Mouse (Mus musculus): ENCODE measurements around the gene Snx25. TPM values are rescaled to one million over a fixed set of nuclear protein-coding genes. Genes with fewer than 3 reads are reported as not detected.
"Not testable (repeated sequence)": the region's sequence is repeated elsewhere in the genome, so short reads cannot be mapped to it uniquely, and the experiment has no call there.

Snx25 gene
- polyA plus RNA-seq, 1 experiment from 2014 or later = 5.8 TPM

DNA sequence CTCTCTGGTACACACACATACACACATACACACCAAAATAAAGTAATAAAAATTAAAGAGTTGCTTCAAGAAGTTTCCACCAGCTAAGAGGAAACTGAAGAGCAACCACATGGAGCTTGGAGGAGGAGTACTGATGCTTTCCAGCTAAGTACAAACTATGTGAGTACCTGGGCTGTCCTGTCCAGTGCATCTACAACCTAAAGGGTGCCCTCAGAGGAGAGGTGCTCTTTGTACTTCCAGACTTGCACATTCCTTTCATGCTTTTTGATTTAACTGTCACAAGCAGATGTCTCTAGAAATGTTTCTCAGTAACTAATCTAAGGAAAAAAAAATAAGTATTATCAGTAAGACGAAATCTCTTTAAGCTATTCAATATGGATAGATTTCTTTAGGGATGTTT lies 14.6 kb downstream of the Snx25 start:
- 0 out of 2 replicates have a peak, but pooled peaks cover 5% of the 10 kb centered on the region for H3K4me1 ChIP-seq (replicated peaks)
- H3K9me3 ChIP-seq (replicated peaks) = 0 out of 2 replicates have a peak, but pooled peaks cover 5% of the 10 kb centered on the region
- H3K4me2 ChIP-seq = no peak overlapping the region
- H3K4me3 ChIP-seq = no peak overlapping the region
- H3K27ac ChIP-seq (ENCODE audit: poor library complexity, severe bottlenecking) = no peak overlapping the region
- WGBS = 73% methylated on average over 1 of the region's 1 CpGs
- peaks cover 7% of the 10 kb centered on the region for H3K36me3 ChIP-seq
- ATAC-seq (ENCODE audit: insufficient number of reproducible peaks, low FRiP score) = no peak
- H3K27me3 ChIP-seq (replicated peaks) = no peaks in the 10 kb centered on the region
- H3K9ac ChIP-seq = no peak overlapping the region

DNA sequence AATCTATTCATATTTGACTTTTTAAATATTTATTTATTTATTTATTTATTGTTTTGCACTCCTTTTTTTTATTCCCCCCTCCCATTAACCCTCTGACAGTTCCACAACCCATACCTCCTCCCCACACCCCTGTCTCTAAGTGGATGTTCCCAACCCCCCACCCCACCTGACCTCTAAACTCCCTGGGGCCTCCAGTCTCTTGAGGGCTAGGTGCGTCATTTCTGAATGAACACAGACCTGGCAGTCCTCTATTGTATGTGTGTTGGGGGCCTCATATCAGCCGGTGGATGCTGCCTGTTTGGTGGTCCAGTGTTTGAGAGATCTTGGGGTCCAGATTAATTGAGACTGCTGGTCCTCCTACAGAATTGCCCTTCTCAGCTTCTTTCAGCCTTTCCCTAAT lies 16.4 kb downstream of the Snx25 start:
- ATAC-seq (ENCODE audit: insufficient number of reproducible peaks, low FRiP score); H3K9ac ChIP-seq; H3K27me3 ChIP-seq (replicated peaks); H3K27ac ChIP-seq (ENCODE audit: poor library complexity, severe bottlenecking); H3K9me3 ChIP-seq (replicated peaks); H3K4me2 ChIP-seq; H3K4me3 ChIP-seq; H3K36me3 ChIP-seq; H3K4me1 ChIP-seq (replicated peaks): not testable (repeated sequence)
- 88% methylated on average over 2 of the region's 2 CpGs for whole genome bisulfite sequencing

DNA sequence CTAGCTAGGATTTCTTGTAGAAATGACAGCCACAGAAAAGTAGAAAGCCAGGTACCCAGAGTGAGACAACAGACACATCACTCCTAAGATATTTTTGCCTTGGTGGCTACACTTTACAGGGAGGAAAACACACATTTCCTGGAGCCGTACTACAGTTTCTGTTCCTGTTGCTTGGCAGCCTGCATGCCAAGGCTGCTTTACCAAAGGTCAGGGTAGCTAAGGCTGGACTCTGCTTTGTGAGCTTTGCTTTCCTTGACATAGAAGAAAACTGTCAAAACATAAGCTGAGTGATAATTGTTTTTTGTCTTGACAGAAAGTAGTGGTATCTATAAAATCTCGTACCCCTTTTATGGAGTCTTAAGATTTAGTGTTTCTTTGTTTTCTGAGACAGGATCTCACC lies 21.5 kb downstream of the Snx25 start:
- H3K27ac ChIP-seq (ENCODE audit: poor library complexity, severe bottlenecking) = no peak overlapping the region
- WGBS = 79% methylated on average over 2 of the region's 2 CpGs

DNA sequence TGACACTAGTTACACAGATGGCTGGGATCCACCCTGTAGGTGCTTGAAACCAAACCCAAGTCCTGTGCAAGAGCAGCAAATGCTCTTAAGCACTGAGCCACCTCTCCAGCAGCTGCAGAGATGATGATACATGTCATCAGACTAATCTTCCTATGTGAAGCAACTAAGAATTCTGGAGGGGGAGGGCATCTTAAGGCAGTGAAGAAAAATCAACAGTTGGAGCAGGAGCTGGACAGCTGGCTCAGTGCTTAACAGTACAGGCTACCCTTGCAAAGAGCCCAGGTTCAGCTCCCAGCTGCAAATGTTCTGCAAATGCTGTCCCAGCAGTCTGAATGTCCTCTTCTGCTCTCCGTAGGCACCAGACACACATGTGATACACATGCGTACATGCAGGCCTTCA lies 29.5 kb downstream of the Snx25 start:
- H3K4me3 ChIP-seq = no peak overlapping the region
- 88% methylated on average over 2 of the region's 2 CpGs for WGBS
- no peaks in the 10 kb centered on the region for H3K27me3 ChIP-seq (replicated peaks)
- no peak overlapping the region for H3K9ac ChIP-seq
- H3K4me1 ChIP-seq (replicated peaks) = no peaks in the 10 kb centered on the region
- peaks cover 11% of the 10 kb centered on the region for H3K36me3 ChIP-seq
- H3K9me3 ChIP-seq (replicated peaks) = no peaks in the 10 kb centered on the region
- H3K27ac ChIP-seq (ENCODE audit: poor library complexity, severe bottlenecking) = no peak overlapping the region
- no peak for ATAC-seq (ENCODE audit: insufficient number of reproducible peaks, low FRiP score)
- H3K4me2 ChIP-seq = no peak overlapping the region

More for the DNA sequence above, 21.5 kb downstream of the Snx25 start:
- H3K4me1 ChIP-seq (replicated peaks) = no peaks in the 10 kb centered on the region
- no peak overlapping the region for H3K9ac ChIP-seq
- H3K4me2 ChIP-seq = no peak overlapping the region
- ATAC-seq (ENCODE audit: insufficient number of reproducible peaks, low FRiP score) = no peak
- H3K4me3 ChIP-seq = no peak overlapping the region
- H3K36me3 ChIP-seq = peaks cover 7% of the 10 kb centered on the region
- no peaks in the 10 kb centered on the region for H3K27me3 ChIP-seq (replicated peaks)
- H3K9me3 ChIP-seq (replicated peaks) = 0 out of 2 replicates have a peak, but pooled peaks cover 5% of the 10 kb centered on the region

DNA sequence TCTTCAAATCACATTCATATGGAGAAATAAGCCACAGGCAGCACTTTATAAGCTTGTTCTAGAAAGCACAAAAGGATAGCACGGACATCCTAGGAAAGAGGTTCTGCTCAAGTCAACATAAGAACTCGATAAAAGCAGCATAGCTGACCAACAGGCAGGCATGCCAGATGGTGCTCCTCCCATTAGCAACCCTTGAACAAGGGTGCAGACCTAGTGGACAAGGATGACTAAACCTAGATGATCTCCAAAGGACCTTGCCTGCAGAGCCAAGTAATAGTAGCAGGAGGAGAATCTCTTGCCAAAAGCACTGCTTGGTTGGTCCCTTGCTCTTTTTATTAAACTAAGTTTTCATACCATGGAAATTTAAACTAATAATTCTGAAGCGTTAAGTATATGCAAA lies 32.8 kb downstream of the Snx25 start:
- no peaks in the 10 kb centered on the region for H3K9me3 ChIP-seq (replicated peaks)
- peaks cover 18% of the 10 kb centered on the region for H3K36me3 ChIP-seq
- ATAC-seq (ENCODE audit: insufficient number of reproducible peaks, low FRiP score) = no peak
- no peak overlapping the region for H3K4me3 ChIP-seq
- peaks cover 4% of the 10 kb centered on the region; the same call in 1 of the 2 replicates for H3K4me1 ChIP-seq (replicated peaks)
- H3K27me3 ChIP-seq (replicated peaks) = no peaks in the 10 kb centered on the region
- 85% methylated on average over 3 of the region's 3 CpGs for WGBS
- H3K9ac ChIP-seq = no peak overlapping the region
- no peak overlapping the region for H3K4me2 ChIP-seq
- H3K27ac ChIP-seq (ENCODE audit: poor library complexity, severe bottlenecking) = no peak overlapping the region

DNA sequence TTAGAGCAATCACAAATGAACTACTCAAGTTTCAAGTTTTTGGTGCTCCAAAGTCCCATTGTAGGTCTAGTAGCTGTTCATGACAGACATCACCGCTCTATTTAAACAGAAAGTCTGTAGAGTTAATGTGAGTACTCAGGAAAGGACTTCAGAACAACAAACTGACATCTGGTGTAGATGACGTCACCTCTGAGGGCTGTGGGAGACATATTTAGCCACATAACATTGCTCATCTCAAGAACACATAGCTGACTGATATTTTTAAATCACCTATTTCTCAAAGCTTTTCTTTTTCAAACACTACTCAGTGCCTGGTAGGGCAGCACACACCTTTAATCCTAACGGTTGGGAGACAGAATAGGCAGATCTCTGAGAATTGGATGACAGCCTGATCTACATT lies 34.8 kb downstream of the Snx25 start:
- Histone ChIP-seq H3K27me3 (replicated peaks) (no peaks in the 10 kb centered on the region), H3K9me3 (replicated peaks) (no peaks in the 10 kb centered on the region), H3K4me1 (replicated peaks) (peaks cover 8% of the 10 kb centered on the region; the same call in 1 of the 2 replicates), H3K9ac (no peak overlapping the region), H3K27ac (ENCODE audit: poor library complexity, severe bottlenecking) (no peak overlapping the region), H3K36me3 (peaks cover 12% of the 10 kb centered on the region), H3K4me2 (no peak overlapping the region), H3K4me3 (no peak overlapping the region)
- 63% methylated on average over 3 of the region's 3 CpGs for WGBS
- no peak for ATAC-seq (ENCODE audit: insufficient number of reproducible peaks, low FRiP score)

DNA sequence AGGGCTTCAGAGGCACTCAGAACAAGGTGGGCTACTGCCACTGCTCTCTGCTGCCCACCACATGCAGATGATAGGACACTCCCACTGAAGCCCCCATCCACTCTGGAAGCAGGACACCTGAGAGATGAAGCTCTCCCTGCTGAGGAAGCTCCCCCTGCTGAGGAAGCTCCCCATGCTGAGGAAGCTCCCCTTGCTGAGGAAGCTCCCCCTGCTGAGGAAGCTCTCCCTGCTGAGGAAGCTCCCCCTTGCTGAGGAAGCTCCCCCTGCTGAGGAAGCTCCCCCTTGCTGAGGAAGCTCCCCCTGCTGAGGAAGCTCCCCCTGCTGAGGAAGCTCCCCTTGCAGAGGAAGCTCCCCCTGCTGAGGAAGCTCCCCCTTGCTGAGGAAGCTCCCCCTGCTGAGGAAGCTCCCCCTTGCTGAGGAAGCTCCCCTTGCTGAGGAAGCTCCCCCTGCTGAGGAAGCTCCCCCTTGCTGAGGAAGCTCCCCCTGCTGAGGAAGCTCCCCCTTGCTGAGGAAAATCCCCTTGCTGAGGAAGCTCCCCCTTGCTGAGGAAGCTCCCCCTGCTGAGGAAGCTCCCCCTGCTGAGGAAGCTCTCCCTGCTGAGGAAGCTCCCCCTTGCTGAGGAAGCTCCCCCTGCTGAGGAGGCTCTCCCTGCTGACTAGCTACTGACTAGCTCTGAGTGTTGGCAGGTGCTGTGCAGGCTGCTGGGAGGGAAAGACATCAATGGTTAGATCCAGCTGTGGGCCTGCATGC lies 38.4 kb downstream of the Snx25 start:
- H3K4me1 ChIP-seq (replicated peaks) = peaks cover 12% of the 10 kb centered on the region
- not testable (repeated sequence) for H3K9me3 ChIP-seq (replicated peaks); H3K27me3 ChIP-seq (replicated peaks); H3K36me3 ChIP-seq; H3K4me2 ChIP-seq; H3K9ac ChIP-seq; H3K27ac ChIP-seq (ENCODE audit: poor library complexity, severe bottlenecking); H3K4me3 ChIP-seq; ATAC-seq (ENCODE audit: insufficient number of reproducible peaks, low FRiP score)

DNA sequence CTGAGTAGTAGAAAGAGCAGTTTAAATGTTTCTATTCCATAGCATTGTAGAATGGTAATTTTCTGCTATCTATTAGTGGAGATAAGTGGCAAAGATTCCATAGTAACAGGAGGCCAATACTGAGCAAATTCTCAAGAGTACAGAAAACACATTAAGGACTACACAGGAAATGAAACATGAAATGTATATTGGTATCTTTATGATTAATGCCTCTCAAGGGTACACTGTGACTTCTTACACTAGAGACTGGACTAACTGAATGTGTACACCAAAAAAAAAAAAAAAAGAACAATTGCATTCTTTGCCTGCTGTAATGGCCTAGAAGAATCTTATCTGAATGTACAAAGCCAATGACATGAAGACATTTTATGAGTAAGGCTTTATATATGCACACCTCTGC lies 44.3 kb downstream of the Snx25 start:
- Histone ChIP-seq H3K4me3 (no peak overlapping the region), H3K9ac (no peak overlapping the region), H3K4me2 (no peak overlapping the region), H3K36me3 (peaks cover 21% of the 10 kb centered on the region), H3K4me1 (replicated peaks) (peaks cover 4% of the 10 kb centered on the region; the same call in 1 of the 2 replicates), H3K9me3 (replicated peaks) (no peaks in the 10 kb centered on the region), H3K27me3 (replicated peaks) (no peaks in the 10 kb centered on the region), H3K27ac (ENCODE audit: poor library complexity, severe bottlenecking) (no peak overlapping the region)
- no peak for ATAC-seq (ENCODE audit: insufficient number of reproducible peaks, low FRiP score)

DNA sequence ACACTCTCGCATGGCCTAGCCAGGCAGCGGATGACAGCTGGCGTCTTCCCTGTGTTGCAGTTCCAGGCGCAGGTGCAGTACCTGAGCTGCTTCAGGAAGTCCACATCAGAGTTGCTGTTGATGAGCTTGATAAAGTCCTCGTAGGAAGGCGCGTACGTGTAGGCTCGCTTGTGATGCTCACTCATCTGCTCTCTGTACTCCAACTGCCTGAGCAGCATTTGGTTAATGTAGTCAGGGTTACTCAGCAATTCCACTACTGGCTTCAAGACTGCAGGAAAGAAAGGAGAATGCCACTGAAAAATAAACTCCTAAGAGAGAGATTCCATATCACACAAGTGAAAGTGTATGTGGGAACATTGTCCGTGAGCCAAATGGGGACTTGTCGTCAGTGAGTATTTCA lies 48.5 kb downstream of the Snx25 start:
- H3K9ac ChIP-seq = no peak overlapping the region
- H3K36me3 ChIP-seq = peaks cover 42% of the 10 kb centered on the region
- ATAC-seq (ENCODE audit: insufficient number of reproducible peaks, low FRiP score) = no peak
- H3K27me3 ChIP-seq (replicated peaks) = no peaks in the 10 kb centered on the region
- 92% methylated on average over 11 of the region's 11 CpGs for WGBS
- no peak overlapping the region for H3K27ac ChIP-seq (ENCODE audit: poor library complexity, severe bottlenecking)
- no peaks in the 10 kb centered on the region; the same call in 1 of the 2 replicates for H3K9me3 ChIP-seq (replicated peaks)
- no peaks in the 10 kb centered on the region for H3K4me1 ChIP-seq (replicated peaks)
- H3K4me3 ChIP-seq = no peak overlapping the region
- no peak overlapping the region for H3K4me2 ChIP-seq

DNA sequence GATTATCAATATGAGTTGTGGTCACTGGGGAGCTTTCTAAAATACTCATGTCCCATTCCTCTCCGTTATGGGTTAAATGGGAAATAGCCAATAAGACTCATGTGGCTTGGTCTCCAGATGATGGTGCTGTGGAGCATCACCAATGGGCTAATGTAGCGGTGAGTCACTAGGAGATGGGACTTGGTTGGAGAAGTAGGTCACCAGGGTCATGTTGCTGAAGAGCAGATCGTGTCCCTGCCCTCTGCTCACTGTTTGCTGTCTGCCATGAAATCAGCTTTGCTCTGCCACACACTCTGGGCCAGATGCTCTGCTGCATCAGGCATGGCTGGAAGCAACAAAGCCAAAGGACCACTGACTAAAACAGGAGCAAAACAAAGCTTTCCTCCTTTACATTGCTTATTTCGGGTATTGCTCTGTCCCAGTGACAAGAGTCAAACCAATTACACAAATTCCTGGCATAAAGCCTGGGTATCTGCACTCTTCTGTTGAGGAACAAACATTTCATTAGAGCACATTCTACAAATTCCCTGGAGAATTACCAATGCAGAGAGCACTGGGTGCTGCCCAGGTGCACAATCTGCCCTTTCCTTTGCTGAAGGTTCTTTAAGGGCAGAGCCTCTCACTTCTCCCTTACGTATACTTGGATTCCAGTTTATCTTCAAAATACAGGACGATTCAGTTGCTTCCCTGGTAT lies 59.1 kb downstream of the Snx25 start:
- peaks cover 13% of the 10 kb centered on the region for H3K36me3 ChIP-seq
- no peak overlapping the region for H3K4me2 ChIP-seq
- H3K4me3 ChIP-seq = no peak overlapping the region
- peaks cover 16% of the 10 kb centered on the region for H3K4me1 ChIP-seq (replicated peaks)
- no peak for ATAC-seq (ENCODE audit: insufficient number of reproducible peaks, low FRiP score)
- no peaks in the 10 kb centered on the region for H3K27me3 ChIP-seq (replicated peaks)
- H3K27ac ChIP-seq (ENCODE audit: poor library complexity, severe bottlenecking) = no peak overlapping the region
- H3K9ac ChIP-seq = no peak overlapping the region
- no peaks in the 10 kb centered on the region for H3K9me3 ChIP-seq (replicated peaks)
- 79% methylated on average over 6 of the region's 6 CpGs for WGBS

DNA sequence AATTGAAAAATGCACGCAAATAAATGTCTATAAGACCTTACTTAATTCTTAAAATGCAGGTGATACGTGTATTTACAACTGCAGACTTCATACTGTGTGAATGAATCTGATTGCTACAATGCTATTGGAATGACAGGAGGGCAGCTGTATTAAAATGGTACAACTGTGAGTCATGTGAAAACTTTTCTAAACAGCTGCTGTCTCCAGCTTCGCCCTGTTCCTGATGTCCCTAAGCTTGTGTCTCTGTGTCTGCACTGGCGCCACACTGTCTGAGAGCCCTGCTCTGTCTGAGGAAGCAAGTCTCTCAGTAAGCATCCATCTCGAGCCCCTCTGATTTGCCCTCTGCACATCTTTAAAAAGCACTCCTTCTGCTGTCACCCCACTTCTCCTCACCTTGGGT lies 68.8 kb downstream of the Snx25 start:
- ATAC-seq (ENCODE audit: insufficient number of reproducible peaks, low FRiP score) = no peak
- H3K27me3 ChIP-seq (replicated peaks) = no peaks in the 10 kb centered on the region
- WGBS = 55% methylated on average over 5 of the region's 5 CpGs
- H3K4me1 ChIP-seq (replicated peaks) = peaks cover 14% of the 10 kb centered on the region
- peak overlapping the region; percentile 28; the same call in 1 of the 2 replicates for H3K9ac ChIP-seq
- H3K9me3 ChIP-seq (replicated peaks) = no peaks in the 10 kb centered on the region
- H3K4me3 ChIP-seq = no peak overlapping the region
- peak overlapping the region; percentile 28 for H3K27ac ChIP-seq (ENCODE audit: poor library complexity, severe bottlenecking)
- H3K36me3 ChIP-seq = peaks cover 4% of the 10 kb centered on the region; the same call in 1 of the 2 replicates
- H3K4me2 ChIP-seq = no peak overlapping the region
